ENCODE assay signal across 26 mouse cellular contexts in genomic region chr1:157586556-157586955, GRCm38 (mm10).
DNase-seq lines count a peak whose midpoint lies in the region; ATAC-seq and TF ChIP-seq lines count a peak whose summit lies in the region.
"Had no signal": no experiment of that assay in that cellular context is flagged by ENCODE, and none has a peak within 500 bp of the region (broad histone marks: within the 10 kb centered on the region; RNA-seq: fewer than 3 reads in every experiment).

No protein-coding gene starts in this region.

- intact Hi-C loops in gastrocnemius, postnatal 14 days (cut with DNase I; ENCODE audit: low total_unique reads) = no loop called here
- intact Hi-C loops in gastrocnemius, postnatal 36 days (cut with DNase I) = no loop called here

- no peak for TF ChIP-seq EP300 in lung, postnatal 0 days (IDR thresholded peaks at IDR 0.05)

- no peak for ATAC-seq in lung, postnatal 0 days
- ATAC-seq: forebrain, postnatal 0 days; hindbrain, embryonic 16.5 days; intestine, embryonic 16.5 days; midbrain, embryonic 16.5 days had no signal

- 54% methylated on average over 5 of the region's 5 CpGs for WGBS in kidney, adult 2 months
- 53% methylated on average over 5 of the region's 5 CpGs for WGBS in lung, postnatal 0 days

- no peaks in the 10 kb centered on the region for H3K27me3 ChIP-seq in kidney, adult 2 months (replicated peaks; ENCODE audit: control insufficient read depth, insufficient read depth, low read length)
- H3K27me3 ChIP-seq in lung, postnatal 0 days (replicated peaks; ENCODE audit: insufficient read depth, low read length) = no peaks in the 10 kb centered on the region
- H3K27me3 ChIP-seq: limb, embryonic 13.5 days; liver, embryonic 13.5 days; neural tube, embryonic 13.5 days; stomach, embryonic 15.5 days had no signal

- no peak overlapping the region for H3K27ac ChIP-seq in kidney, adult 2 months (ENCODE audit: insufficient read depth, low read depth, low read length)
- H3K27ac ChIP-seq in lung, postnatal 0 days (ENCODE audit: low read length) = no peak overlapping the region
- H3K27ac ChIP-seq: hindbrain, embryonic 10.5 days; layer of hippocampus, adult 2 months; limb, embryonic 13.5 days; liver, embryonic 13.5 days; neural tube, embryonic 13.5 days; stomach, embryonic 15.5 days had no signal

- H3K9ac ChIP-seq in lung, postnatal 0 days (replicated peaks; ENCODE audit: low read depth) = no peak overlapping the region
- H3K9ac ChIP-seq: forebrain, postnatal 0 days; limb, embryonic 13.5 days; liver, embryonic 13.5 days; lung, embryonic 14.5 days; neural tube, embryonic 13.5 days; stomach, embryonic 15.5 days had no signal

- H3K36me3 ChIP-seq in kidney, adult 2 months (ENCODE audit: control insufficient read depth, insufficient read depth, low read length) = no peaks in the 10 kb centered on the region
- H3K36me3 ChIP-seq in lung, postnatal 0 days (ENCODE audit: insufficient read depth, low read length) = no peaks in the 10 kb centered on the region
- H3K36me3 ChIP-seq: hindbrain, embryonic 10.5 days; limb, embryonic 13.5 days; liver, embryonic 13.5 days; neural tube, embryonic 13.5 days; stomach, embryonic 15.5 days had no signal

- H3K9me3 ChIP-seq in lung, postnatal 0 days (ENCODE audit: low read length) = no peaks in the 10 kb centered on the region
- H3K9me3 ChIP-seq: hindbrain, embryonic 10.5 days; limb, embryonic 13.5 days; liver, embryonic 13.5 days; neural tube, embryonic 13.5 days; stomach, embryonic 15.5 days had no signal

- H3K4me3 ChIP-seq in kidney, adult 2 months (ENCODE audit: insufficient read depth, low read depth, low read length) = no peak overlapping the region
- no peak overlapping the region for H3K4me3 ChIP-seq in lung, postnatal 0 days (ENCODE audit: low read depth, low read length)
- H3K4me3 ChIP-seq: hindbrain, embryonic 10.5 days; layer of hippocampus, adult 2 months; limb, embryonic 13.5 days; liver, embryonic 13.5 days; myocyte; neural tube, embryonic 13.5 days; stomach, embryonic 15.5 days had no signal

- no peak for TF ChIP-seq POLR2A in kidney, adult 2 months (IDR thresholded peaks at IDR 0.05; ENCODE audit: low read depth, low read length)

- H3K4me1 ChIP-seq in kidney, adult 2 months (ENCODE audit: control insufficient read depth, insufficient read depth, low read length) = no peaks in the 10 kb centered on the region
- H3K4me1 ChIP-seq in lung, postnatal 0 days (ENCODE audit: insufficient read depth, low read depth, low read length) = no peaks in the 10 kb centered on the region
- H3K4me1 ChIP-seq: liver, embryonic 13.5 days; neural tube, embryonic 13.5 days; stomach, embryonic 15.5 days had no signal

- TF ChIP-seq CTCF in kidney, adult 2 months (conservative IDR thresholded peaks at IDR 0.05; ENCODE audit: insufficient read depth, insufficient read length, low read depth, low read length) = no peak
- no peak for TF ChIP-seq CTCF in lung, postnatal 0 days (IDR thresholded peaks at IDR 0.05)

- H3K4me2 ChIP-seq in lung, postnatal 0 days (replicated peaks; ENCODE audit: low read depth, low read length) = no peak overlapping the region
- H3K4me2 ChIP-seq: limb, embryonic 13.5 days; liver, embryonic 13.5 days; lung, embryonic 14.5 days; neural tube, embryonic 13.5 days; stomach, embryonic 15.5 days had no signal

- DNase-seq in gastrocnemius, postnatal 14 days = peak; percentile 7
- no peak for DNase-seq in gastrocnemius, postnatal 36 days
- peak; percentile 50 for DNase-seq in kidney, adult 2 months
- no peak for DNase-seq in kidney, postnatal 14 days
- DNase-seq in lung, postnatal 36 days = peak; percentile 15
- DNase-seq in lung, postnatal 0 days (ENCODE audit: low spot score) = no peak
- peak; percentile 21 for DNase-seq in skeletal muscle tissue, adult 2 months (ENCODE audit: low read depth, low spot score)
- DNase-seq in adrenal gland, adult (ENCODE audit: inconsistent age in 2 of 2, low spot score in 1 of 2) = no peak
- DNase-seq: adrenal gland, postnatal 10 days; cerebellum, adult 9-10 months; forebrain, postnatal 0 days; liver, embryonic 13.5 days; lung, embryonic 14.5 days; lung, postnatal 4 days; retina, postnatal 1 day; right cerebral cortex, postnatal 25 days; thymus, postnatal 25 days had no signal

Comparison
In these comparisons a context has a peak if more than half of its experiments do, and no peak if none do; other contexts are left out.
1. DNase-seq: peak in gastrocnemius, postnatal 14 days (single experiment), kidney, adult 2 months (single experiment), lung, postnatal 36 days (single experiment) and skeletal muscle tissue, adult 2 months (single experiment); none in gastrocnemius, postnatal 36 days (0 of 2), kidney, postnatal 14 days (single experiment), lung, postnatal 0 days (single experiment) and adrenal gland, adult (0 of 2).